Mouse (Mus musculus) heart, adult 11 months (tissue): ENCODE data around the gene Snta1.

ENCODE experiments used
- DNase-seq: peaks from one replicate; pipeline ENCODE4 v3.0.0; 2022

The Snta1 gene

DNA sequence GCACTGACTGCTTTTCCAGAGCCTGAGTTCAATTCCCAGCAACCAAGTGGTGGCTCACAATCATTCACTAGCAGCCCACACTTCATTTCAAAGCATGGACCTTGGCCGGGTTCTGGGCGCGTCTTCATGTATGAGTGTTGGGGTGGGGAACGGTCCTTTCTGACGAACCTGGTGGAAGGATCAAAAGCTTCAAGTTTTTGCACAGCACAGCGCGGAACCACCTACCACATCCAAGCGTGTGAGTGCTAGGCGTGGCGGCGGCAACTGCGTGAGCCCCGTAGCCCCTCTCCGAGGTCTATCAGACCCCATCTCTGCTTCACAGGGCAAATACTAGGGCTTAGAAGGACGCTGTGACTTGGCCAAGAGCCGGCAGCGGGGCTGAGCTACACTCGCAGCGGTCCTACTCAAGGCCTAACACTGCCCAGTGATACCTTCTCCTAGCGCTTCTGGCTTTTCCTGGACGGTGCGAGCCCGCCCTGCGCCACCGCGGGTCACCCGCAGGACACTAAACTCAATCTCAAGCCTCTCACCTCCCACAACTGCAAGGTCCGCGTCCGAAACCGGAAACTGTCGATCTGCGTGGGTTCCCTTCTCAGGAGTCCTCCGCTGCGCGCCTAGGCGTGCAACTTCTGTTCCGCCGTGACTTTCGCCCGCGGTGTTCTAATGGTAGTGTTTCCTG, 35.6 kb downstream of the Snta1 start:
- DNase-seq = peak; percentile 98

DNA sequence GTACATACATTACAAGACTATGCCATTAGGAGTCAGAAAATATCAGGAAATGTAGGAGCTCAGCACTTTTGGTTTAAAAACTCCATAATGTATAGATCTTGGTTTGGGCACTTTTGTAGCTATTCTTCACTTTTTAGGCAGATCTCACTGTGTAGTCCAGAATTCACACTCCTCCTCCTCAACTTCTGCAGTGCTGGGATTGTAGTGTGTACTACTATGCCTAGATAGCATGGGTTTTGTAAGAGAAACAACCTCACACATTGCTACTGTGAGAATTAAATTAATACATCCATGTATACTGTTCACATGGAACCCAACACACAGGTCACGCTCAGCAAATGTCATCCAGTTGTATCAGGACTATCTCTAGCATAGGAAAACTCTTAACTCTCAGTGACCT, 40.4 kb downstream of the Snta1 start:
- DNase-seq = no peak

DNA sequence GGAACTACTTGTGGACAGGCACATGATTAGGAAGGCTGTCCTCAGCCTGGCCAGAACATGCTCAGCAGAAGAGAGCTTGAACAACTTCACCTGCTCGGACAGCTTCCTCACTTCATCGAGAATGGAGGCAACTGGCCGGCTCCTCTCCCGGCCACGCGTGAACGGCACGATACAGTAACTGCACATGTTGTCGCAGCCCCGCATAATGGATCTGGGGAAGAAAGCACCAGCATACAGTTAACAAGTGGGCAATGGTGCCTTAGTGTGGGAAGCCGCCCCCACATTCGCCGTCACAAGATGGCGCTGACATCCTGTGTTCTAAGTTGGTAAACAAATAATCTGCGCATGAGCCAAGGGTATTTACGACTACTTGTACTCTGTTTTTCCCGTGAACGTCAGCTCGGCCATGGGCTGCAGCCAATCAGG, 53.9 kb downstream of the Snta1 start:
- peak; percentile 88 for DNase-seq

DNA sequence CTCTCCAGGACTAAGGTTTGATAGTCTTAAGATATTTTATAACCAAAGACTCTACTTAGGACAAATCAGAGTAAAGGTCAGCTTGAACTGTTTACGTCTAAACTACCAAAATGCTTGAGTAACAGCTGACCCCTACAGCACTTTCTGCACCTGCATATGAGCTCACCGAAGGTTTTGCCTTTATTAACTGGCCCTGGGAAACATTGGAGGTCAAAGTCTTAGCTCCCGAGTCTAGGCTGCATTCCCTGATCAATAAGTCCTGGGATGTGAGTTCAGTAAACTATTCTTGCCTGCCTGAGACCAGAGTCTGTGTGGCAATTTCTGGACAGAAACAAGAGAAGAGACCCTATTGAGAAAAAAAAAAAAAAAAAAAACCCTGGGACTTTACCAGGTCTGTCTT, 59.7 kb downstream of the Snta1 start:
- DNase-seq = no peak

DNA sequence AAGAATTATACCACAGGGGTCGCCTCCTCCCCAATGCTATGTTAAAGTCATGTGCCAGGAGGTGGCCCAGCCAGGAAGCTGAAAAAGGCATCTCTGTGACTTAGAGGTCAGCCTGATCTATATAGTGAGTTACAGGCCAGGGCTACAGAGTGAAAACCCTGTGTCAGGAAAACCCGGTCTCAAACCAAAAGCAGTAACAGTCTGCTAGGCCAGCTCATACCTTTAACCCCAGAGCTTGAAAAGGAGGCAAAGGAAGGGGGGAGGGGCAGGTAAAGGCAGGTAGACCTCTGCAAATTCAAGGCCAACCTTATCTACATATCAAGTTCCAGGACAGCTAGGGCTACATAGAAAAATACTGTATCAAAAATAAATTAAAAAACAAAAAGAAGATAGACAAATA, 68.5 kb downstream of the Snta1 start:
- no peak for DNase-seq

DNA sequence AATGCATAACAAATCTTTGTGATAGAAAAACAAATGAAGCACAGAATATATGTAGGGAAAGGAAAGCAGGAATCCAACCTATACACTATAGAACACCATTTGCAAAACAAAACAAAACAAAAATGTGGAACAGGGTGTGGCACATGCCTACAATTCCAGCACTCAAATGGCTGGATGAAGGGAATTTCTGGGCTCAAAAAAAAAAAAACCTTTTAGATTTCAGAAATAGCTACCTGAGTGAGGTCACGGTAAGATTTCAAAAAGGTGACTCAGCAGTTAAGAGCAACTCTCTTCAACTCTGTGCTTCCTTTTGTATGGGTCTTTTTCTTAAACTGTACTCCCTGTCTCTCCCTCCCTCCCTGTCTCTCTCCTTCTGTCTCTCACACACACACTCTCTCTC, 69.7 kb downstream of the Snta1 start:
- DNase-seq = no peak

DNA sequence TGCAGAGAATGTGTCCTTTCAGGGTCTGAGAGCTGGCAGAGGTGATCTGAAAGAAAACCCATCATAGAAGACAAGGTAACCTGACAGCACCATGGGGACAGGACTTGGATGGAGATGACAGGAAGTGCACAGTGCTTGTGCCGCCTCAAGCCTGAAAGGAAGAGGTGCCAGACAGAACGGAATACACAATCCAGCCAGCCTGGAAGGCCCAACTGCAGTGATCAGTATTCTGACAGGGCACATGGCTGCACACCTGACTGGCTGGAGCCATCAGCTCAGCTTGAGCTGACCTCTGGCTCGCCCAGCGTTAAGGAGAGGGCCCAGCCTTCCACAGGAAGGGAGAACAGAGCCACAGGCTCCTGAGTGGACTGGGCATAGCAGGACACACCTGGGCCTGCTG, 72.3 kb downstream of the Snta1 start:
- DNase-seq = no peak

DNA sequence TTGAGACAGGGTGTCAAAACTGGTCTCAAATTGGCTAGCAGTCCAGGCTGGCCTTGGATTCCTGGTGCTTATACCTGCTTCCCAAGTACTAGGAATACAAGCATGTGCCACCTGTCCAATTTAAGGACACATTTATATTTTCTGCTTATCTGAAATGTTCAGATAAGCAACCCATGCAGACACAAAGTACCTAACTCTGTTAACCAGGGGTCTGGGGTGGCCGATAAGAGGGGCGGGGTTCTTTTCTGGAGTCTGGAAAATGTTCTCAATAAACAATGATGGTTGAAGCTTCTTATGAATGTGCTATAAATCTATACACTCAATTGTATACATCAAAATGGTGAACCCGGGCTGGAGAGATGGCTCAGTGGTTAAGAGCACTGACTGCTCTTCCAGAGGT, 81.0 kb downstream of the Snta1 start:
- no peak for DNase-seq
